Mouse (Mus musculus): ENCODE measurements at regions not wholly inside any gene's neighbourhood (a gene's known extent, or its start where the extent isn't known, plus 50 kb on each side); places are given as distances from the start of the nearest gene placed in this dataset.

DNA sequence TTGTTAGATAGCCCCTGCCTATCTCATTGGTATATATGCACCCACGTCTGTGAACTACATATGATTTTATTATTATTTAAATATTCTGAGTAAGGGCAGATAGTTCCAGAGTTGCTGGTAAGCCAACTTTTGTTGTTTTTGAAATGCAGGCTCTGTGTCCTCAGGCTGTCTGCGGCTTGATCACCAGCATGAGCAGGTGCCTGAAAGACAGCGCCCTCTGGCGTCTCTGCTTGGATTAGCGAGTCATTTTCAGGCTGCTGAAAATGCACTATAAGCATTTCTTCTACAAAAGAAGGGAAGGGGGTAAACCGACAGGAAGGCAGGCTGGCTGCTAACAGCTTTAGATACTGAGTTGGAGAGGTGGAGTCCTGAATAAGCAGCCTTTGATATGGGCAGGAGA lies 402.6 kb downstream of the Cntnap4 start:
- TF ChIP-seq CTCF (IDR thresholded peaks at IDR 0.05) (peak; percentile 77), POLR2A (IDR thresholded peaks at IDR 0.05; ENCODE audit: insufficient read depth, low read depth, low read length) (no peak), EP300 (IDR thresholded peaks at IDR 0.05; ENCODE audit: insufficient read depth, low read depth, low read length) (no peak)

Data from heart, adult 2 months (tissue).